Mouse (Mus musculus): ENCODE results near the gene Lix1l.

DNA sequence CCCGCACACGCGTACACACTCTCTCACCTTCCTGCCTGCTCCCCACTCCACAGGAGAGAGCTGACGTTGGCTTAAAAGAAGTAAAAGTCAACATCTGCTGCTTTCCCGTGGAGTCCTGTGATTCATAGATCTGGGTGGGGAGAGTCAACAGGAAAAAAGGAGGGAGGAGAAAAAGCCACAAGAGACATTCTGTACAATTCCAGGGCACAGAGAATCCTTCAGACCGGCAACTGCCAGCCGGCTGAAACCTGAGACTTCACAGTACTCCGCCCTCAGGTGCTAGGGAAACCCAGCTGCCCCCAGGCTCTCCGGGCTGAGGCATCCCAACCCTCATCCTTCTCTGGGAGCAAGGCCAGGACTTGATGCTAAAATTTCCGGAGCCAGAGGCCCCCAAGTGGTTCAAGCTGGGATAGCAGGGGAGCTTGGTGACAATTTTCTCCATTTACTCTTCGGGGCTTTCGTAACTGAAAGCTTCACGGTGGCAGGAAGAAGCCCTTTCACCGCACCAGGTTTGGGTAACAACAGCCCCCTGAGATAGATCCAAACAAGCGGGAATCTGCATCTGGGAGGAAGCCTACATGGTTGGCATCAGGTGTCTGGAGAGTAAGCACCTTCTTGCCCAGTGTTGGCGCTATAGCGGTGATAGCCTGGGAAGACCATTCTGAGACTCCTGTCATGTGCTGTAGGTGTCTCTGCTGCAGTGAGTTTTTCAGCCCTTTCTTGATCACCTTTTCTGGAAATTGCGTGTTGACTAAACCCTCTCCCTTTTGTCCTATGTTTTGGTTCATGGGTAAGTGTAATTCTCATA is 62.7 kb downstream of the Lix1l start:
- peak; percentile 73 for TF ChIP-seq CTCF (IDR thresholded peaks at IDR 0.05; ENCODE audit: low read depth)
- TF ChIP-seq EP300 (IDR thresholded peaks at IDR 0.05; ENCODE audit: low read depth), result no peak

All from liver, postnatal 0 days (tissue).